Mouse (Mus musculus) gastrocnemius, postnatal 36 days (tissue): ENCODE measurements at regions not wholly inside any gene's neighbourhood (a gene's known extent, or its start where the extent isn't known, plus 50 kb on each side); places are given as distances from the start of the nearest gene placed in this dataset.

Experiments used
- DNase-seq, 2 experiments: peaks; one replicate each; pipeline ENCODE4 v3.0.0; 2022
- intact Hi-C: fragments of 180-260 bp; cut with DNase I; formaldehyde crosslinking; loops from one replicate; pipeline ENCODE4 v1.15.1; 2025

GRCm38 (mm10) chr16:86094461-86094860 lies 192.8 kb upstream of the Adamts5 start:
- DNase-seq: no peak
- intact Hi-C loops: no loop called here

DNA sequence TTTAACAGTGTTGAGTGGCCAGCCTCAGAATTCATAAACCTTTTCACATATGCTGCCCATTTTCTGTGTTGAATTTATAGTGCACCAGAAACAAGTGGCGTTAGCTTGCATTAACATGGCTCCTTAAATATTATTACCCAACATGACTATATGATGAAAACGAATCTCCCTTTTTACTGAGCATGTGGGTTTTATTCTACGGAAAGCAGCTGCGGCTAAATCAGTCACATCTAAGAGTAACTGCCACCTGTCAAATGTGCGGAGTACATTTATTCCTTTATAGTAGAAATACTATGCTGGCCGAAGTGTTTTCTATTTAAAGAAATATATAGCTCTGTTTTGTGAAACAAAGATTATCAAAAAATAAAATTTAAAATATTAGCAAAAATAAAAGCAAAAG lies 188.5 kb upstream of the Adamts5 start:
- intact Hi-C loops: no loop called here
- DNase-seq: no peak

DNA sequence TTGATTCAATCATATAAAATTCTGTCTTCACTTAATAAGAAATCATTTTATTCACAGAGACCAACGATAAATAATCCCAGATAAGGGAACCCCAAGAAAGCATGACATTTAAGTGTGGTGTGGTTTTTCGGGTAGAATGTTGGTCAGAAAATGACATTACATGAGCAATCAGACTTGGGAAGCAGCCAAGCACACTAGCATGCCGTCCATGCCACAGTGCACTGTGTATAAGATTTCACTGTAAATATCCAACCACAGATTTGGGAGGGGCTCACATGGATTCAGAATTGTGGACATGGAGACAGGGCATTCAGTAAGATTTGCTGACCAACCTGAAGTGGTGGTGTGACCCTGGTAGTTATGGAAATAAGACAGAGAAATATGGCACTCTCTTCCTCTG lies 185.8 kb upstream of the Adamts5 start:
- intact Hi-C loops: no loop called here
- DNase-seq: no peak

GRCm38 (mm10) chr16:86067628-86068364 lies 166.2 kb upstream of the Adamts5 start:
- intact Hi-C loops: no loop called here
- DNase-seq: no peak

- no peak for DNase-seq
- intact Hi-C loops: no loop called here
Measured at GRCm38 (mm10) chr16:86060087-86060486, 158.5 kb upstream of the Adamts5 start.

GRCm38 (mm10) chr16:86044695-86045094 lies 143.1 kb upstream of the Adamts5 start:
- intact Hi-C loops: no loop called here
- no peak for DNase-seq

GRCm38 (mm10) chr16:86034772-86035171 lies 133.1 kb upstream of the Adamts5 start:
- no peak for DNase-seq
- intact Hi-C loops: no loop called here

- DNase-seq: no peak
- intact Hi-C loops: no loop called here
Measured at GRCm38 (mm10) chr16:86027700-86028099, 126.1 kb upstream of the Adamts5 start.

GRCm38 (mm10) chr16:86015336-86015735 lies 113.7 kb upstream of the Adamts5 start:
- DNase-seq: peak; percentile 15 to 30
- intact Hi-C loops: no loop called here

DNA sequence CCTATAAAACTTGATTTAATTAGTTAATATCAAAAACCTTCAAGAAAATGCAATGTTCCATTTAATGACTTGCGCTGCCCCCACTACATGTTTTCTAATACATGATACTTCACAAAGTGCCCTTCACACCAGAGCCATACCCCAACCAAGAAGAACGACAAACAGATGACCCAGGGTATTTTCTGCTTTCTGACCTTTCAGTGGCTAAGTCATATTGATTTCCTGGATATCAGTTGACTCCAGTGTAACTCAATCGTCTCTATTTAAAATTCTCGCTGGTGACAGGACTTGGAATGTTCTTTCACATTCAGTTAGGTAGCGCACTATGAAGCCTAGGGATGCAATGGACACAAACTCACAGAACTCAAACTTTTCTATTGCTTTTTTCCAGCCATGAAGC lies 109.4 kb upstream of the Adamts5 start:
- intact Hi-C loops: no loop called here

GRCm38 (mm10) chr16:86009638-86010329 lies 108.2 kb upstream of the Adamts5 start:
- intact Hi-C loops: no loop called here
- no peak for DNase-seq

More for the DNA sequence above, 109.4 kb upstream of the Adamts5 start:
- DNase-seq: no peak

DNA sequence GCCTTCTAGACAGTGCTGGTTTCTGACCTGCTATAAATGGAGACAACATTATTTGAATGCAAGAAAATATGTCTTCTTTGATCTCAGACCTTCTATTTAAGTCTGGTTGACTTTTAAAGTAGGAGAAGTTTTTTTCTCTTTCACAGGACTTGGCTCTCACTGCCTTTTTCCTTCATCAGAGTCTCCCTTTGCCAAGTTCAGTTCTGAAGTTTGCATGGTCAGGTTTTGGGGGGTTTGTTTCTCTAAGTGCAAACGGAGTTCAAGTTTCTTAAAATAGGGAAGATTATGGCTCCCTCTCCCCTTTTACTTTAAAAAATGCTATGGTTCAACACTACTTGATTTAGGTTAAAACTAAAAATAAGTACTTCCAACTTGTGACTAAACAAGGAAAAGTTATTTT lies 106.2 kb upstream of the Adamts5 start:
- intact Hi-C loops: no loop called here
- DNase-seq: no peak

DNA sequence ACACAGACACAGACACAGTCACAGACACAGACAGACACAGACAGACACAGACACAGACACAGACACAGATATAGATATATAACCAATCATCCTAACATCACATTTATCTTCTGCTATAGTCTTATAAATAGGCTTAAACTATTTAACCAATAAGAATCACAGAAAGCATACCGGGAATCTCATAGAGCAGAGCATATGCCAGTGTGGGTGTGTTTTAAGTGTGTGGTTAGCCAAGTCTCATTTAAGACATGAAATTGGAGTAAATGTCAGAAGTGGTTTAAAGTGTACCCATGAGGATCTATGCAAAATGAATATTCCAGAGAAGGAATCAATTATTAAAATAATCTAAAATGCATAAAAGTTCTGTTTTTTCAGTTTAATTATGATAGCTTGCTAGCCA lies 99.2 kb upstream of the Adamts5 start:
- no peak for DNase-seq
- intact Hi-C loops: no loop called here

DNA sequence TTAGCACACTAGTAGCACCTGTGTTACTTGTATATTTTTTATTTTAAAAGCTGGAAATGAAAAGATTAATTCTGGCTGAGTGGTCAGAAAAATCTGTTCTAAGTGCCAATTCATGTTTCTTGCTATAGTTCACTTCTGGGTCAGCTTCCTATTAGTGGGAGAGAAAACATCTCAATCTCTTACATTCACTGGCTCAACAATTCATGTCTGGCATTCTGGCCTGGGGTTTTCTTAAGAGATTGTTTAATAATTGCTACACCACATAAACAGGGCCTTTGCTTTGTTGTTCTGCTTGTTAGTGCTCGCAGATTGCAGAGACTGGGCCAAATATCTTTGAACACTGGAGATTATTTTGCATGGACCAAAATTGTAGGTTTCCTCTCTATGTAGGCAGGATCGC lies 84.2 kb upstream of the Adamts5 start:
- intact Hi-C loops: loop anchor here (10.0 kb wide), 1 partner anchor 91 kb away; no protein-coding TSS in a partner anchor

GRCm38 (mm10) chr16:85977102-85977501 lies 75.5 kb upstream of the Adamts5 start:
- DNase-seq: no peak
- intact Hi-C loops: no loop called here

More for the DNA sequence above, 84.2 kb upstream of the Adamts5 start:
- DNase-seq: no peak

GRCm38 (mm10) chr16:85966892-85967444 lies 65.3 kb upstream of the Adamts5 start:
- intact Hi-C loops: no loop called here

GRCm38 (mm10) chr16:85966251-85966650 lies 64.6 kb upstream of the Adamts5 start:
- intact Hi-C loops: no loop called here
- DNase-seq: no peak

More at GRCm38 (mm10) chr16:85966892-85967444, 65.3 kb upstream of the Adamts5 start:
- no peak for DNase-seq

- DNase-seq: no peak
- intact Hi-C loops: no loop called here
Measured at GRCm38 (mm10) chr16:85964352-85965210, 63.0 kb upstream of the Adamts5 start.

GRCm38 (mm10) chr16:85956006-85956562 lies 54.5 kb upstream of the Adamts5 start:
- DNase-seq: no peak
- intact Hi-C loops: no loop called here

DNA sequence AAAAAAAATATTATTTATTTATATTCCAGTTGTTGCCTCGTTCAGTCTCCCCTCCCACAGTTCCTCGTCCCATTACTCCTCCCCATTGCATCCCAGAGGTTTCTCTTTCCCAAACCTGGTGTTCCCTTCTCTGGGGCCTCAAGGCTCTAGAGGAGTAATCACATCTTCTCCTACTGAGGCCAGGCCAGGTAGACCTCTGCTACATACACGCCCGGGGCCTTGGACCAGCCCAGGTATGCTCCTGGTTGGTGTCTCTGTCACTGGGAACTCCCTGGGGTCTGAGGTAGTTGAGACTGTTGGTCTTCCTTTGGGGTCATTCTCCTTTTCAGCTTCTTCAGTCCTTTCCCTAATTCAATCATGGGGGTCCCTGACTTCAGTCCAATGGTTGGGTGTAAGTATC lies 50.0 kb upstream of the Adamts5 start:
- DNase-seq: no peak
- intact Hi-C loops: no loop called here
